Mouse (Mus musculus) frontal cortex, adult 2 months (tissue): Measurements from ENCODE around the gene Serinc4. TPM values are rescaled to one million over a fixed set of nuclear protein-coding genes. Genes with fewer than 3 reads are reported as not detected.

ENCODE experiments used
- DNase-seq, 2 experiments: peaks; one replicate each; pipeline ENCODE4 v3.0.0; 2022; ENCODE audit warnings: low spot score in 1 of 2; ENCODE audit errors: extremely low spot score in 1 of 2
- polyA plus RNA-seq: library from polyadenylated mRNA; depleted of rRNA; stranded (reverse); fragments of >200 nt; gene quantifications from 2 replicates; pipeline ENCODE4 v1.2.3, GENCODE M21; 2012; rRNA removed

Serinc4 gene
- polyA plus RNA-seq, 1 experiment = 1.4 TPM

GRCm38 (mm10) chr2:121412843-121413386, 43.7 kb downstream of the Serinc4 start:
- no peak for DNase-seq

- DNase-seq = peak in 1 of 2 experiments; percentile 20
These were observed 48.4 kb downstream of the Serinc4 start for GRCm38 (mm10) chr2:121408160-121408559.

- no peak for DNase-seq
These were observed 53.3 kb downstream of the Serinc4 start for GRCm38 (mm10) chr2:121403296-121403695.

DNA sequence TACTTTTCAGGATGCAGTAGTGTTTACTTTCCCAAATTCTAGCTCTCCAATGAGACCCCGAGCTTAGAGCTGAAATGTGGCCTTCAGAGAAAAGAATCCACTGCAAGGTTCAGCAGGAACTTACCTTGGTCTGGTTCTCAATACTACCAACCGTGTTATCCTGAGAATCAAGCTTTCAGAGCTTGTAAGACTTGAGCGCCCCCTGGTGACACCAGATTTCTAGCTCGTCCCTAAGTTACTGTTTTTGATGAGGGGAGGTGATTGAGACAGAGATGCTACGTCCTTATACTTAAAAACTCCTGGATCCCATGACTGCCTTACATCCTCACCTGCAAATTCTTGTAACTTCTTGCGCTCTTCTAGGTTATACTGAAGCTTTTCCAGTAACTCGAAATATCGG, 60.0 kb downstream of the Serinc4 start:
- peak; percentile 25 to 97 for DNase-seq

Other genes starting within 250 kb of the Serinc4 start
- 77.5 and 90.7 TPM in 2 replicates for gene Trp53bp1, start 185.4 kb downstream of the Serinc4 start, polyA plus RNA-seq
- gene Map1a, start 167.2 kb downstream of the Serinc4 start, polyA plus RNA-seq = 212 and 218 TPM in 2 replicates
- gene Ppip5k1, start 101.4 kb downstream of the Serinc4 start, polyA plus RNA-seq = 96.5 and 104 TPM in 2 replicates
- 224 and 248 TPM in 2 replicates for gene Ckmt1, start 99.1 kb downstream of the Serinc4 start, polyA plus RNA-seq
- gene Strc, start 69.6 kb downstream of the Serinc4 start, polyA plus RNA-seq = 0.78 and 0.88 TPM in 2 replicates
- 102 TPM in 2 replicates for gene Pdia3, start 43.0 kb downstream of the Serinc4 start, polyA plus RNA-seq
- gene Catsper2, start 43.0 kb downstream of the Serinc4 start, polyA plus RNA-seq = 8.4 and 8.6 TPM in 2 replicates
- 0.60 and 1.3 TPM in 2 replicates for gene Ell3, start 12.5 kb downstream of the Serinc4 start, polyA plus RNA-seq
- gene Serf2, start 7.6 kb downstream of the Serinc4 start, polyA plus RNA-seq = 357 and 519 TPM in 2 replicates
- gene Hypk, start 3.5 kb downstream of the Serinc4 start, polyA plus RNA-seq = 35.6 and 35.9 TPM in 2 replicates
- 36.0 and 38.5 TPM in 2 replicates for gene Mfap1b, start 17.3 kb upstream of the Serinc4 start, polyA plus RNA-seq
- 19.4 and 19.9 TPM in 2 replicates for gene Mfap1a, start 49.9 kb upstream of the Serinc4 start, polyA plus RNA-seq
- gene Wdr76, start 49.9 kb upstream of the Serinc4 start, polyA plus RNA-seq = 3.5 and 4.2 TPM in 2 replicates